Mouse (Mus musculus) hematopoietic stem cell, adult 5-6 weeks (primary cell): Measurements from ENCODE around the gene Tcp11l2. TPM values are rescaled to one million over a fixed set of nuclear protein-coding genes. Genes with fewer than 3 reads are reported as not detected.

Source experiments
- ATAC-seq, 2 experiments: fragments of 125-278 bp in 1 of 2; replicated peaks in 1 of 2; 2 replicates each; pipeline ENCODE4 v1.8.0; 2016 to 2017; ENCODE audit warnings: inconsistent platforms in 2 of 2, mild to moderate bottlenecking in 2 of 2, moderate number of reproducible peaks in 2 of 2, low read depth in 1 of 2, moderate TSS enrichment in 1 of 2; ENCODE audit not compliant: low FRiP score in 2 of 2, poor library complexity in 2 of 2, severe bottlenecking in 2 of 2, insufficient read depth in 1 of 2, low TSS enrichment in 1 of 2
- total RNA-seq: library from RNA; stranded (forward); fragments of 172-1452, 232-1000 nt; gene quantifications from 2 replicates; pipeline ENCODE4 v1.2.3, GENCODE M21; 2017

Tcp11l2 gene
- 21.7 and 24.8 TPM in 2 replicates for total RNA-seq

DNA sequence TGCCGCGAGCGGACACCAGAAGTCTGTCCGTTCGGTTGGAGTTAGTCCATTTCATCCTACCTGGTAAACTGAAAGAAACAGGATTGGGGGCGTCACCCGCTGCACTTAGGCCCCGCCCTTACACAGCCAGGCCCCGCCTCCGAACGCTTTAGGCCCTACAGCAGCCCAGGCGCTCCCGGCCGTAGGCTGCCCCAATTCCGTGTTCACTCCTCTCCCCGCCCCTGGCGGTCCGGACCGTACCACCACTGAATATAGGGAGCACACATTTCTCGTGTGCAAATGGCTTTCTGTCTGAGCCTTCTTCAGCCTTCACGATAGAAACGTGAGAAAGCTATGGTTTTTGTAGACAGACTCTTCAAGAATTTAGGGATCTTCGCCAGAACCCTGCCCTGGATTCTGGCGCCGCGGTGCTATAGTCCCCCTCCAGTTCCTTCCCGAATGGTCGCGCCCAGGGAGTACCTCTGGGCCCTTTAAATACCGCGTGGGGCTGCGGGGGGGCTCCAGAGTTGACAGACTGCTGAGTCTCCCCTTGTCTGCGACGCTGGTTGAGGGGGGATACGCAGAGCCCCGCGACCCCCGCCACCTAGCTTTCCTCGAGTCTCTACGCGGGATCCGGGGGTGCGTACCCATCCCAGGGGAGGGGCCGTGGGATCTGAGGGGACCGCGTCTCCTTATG is at the start of gene Tcp11l2:
Tcp11l2 (plus strand) TSS at position 232 of the 676 bp plus-strand sequence.
- ATAC-seq = peak; percentile 88 to 91

DNA sequence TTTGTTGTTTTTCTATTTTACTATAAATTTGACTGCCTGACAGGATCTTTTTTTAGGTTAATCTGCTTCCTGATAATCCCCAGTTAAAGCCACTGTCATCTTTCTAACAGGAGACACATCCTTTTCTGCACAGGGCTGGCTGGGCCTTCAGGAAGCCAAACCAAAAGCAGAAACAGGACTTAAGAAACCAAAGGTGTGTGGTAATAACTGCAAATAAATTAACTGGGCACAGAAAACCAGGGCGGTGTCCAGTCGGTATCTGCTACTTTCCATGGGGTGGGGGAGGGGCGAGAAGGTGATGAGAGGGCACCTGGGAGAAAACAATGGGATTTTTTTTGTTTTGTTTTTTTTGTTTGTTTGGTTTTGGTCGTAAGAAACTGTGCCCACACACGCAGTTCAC is 49.4 kb upstream of the Tcp11l2 start:
- ATAC-seq = no peak; a peak in 1 of 4 replicates

- no peak for ATAC-seq
Observed at GRCm38 (mm10) chr10:84527631-84528030, 48.8 kb upstream of the Tcp11l2 start.

- ATAC-seq = no peak
Observed at GRCm38 (mm10) chr10:84530388-84530787, 46.0 kb upstream of the Tcp11l2 start.

- no peak for ATAC-seq
Observed at GRCm38 (mm10) chr10:84531576-84531975, 44.9 kb upstream of the Tcp11l2 start.

GRCm38 (mm10) chr10:84532191-84532889 is 44.1 kb upstream of the Tcp11l2 start:
- no peak for ATAC-seq

- ATAC-seq = no peak
Observed at GRCm38 (mm10) chr10:84532911-84533882, 43.2 kb upstream of the Tcp11l2 start.

- peak in 1 of 2 experiments; percentile 22; a peak in 2 of 4 replicates for ATAC-seq
Observed at GRCm38 (mm10) chr10:84533912-84534671, 42.3 kb upstream of the Tcp11l2 start, which contains the start of gene Ckap4. Gene Ckap4, minus strand, starts transcription at chr10:84534062.

GRCm38 (mm10) chr10:84535458-84535857 is 41.0 kb upstream of the Tcp11l2 start:
- no peak; a peak in 1 of 4 replicates for ATAC-seq

GRCm38 (mm10) chr10:84535859-84536258 is 40.6 kb upstream of the Tcp11l2 start:
- ATAC-seq = no peak

DNA sequence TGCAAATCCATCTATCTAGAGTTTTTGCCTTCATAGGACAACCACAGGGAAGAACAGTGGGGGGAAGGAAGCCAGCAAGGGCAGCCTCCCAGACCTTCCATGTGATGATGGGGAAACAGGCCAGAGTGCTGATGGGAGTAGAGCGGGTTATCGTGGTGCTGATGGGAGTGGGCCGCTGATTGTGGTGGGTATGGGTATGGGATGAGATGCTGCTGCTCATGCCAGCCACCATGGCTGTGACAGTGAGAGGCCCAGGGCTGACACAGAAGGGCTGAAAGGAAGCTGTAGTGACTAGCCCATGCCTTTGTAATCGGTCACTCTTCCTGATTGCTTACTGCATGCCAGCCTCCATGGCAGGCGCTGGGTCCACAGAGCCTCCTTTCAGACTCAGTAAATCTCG is 36.8 kb upstream of the Tcp11l2 start:
- no peak for ATAC-seq

DNA sequence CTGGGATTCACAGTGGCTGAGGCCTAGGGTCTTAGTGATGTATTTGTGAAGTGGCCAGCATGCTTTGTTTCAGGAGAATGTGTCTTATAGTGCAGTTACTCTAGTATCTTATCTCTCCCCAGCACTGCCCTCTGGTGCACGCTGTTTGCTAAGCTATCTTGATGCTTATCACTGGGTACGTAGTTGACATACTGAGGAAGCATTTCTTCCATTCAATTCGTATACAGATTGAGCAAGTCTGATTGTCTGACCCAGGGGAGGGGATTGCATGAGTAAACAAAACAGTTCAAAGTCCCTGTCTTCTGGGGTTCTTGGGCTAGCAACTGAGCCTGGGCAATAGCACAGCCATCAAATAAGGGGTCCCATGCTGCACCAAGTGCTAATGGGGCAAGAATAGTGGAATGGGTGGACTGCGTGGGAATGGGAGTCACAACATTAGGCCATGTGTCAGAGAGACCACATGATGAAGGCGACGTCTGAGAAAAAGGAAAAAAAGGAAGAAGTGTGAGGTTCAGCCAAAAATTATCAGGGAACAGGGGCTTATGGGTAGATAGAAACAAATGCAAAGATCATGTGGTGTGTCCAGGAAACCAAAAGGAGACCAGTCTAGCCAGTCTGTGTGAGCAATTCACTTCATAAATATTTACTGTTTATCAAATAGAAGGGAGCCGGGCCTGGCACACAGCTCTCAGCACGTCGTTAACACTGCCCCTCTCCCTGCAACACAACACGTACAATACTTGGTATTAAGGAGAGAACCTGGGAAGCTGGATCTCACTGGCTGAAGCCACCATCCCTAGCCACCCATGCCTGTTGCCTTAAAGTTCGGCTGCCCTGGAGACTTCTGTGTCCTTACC is 33.4 kb upstream of the Tcp11l2 start:
- ATAC-seq = peak; percentile 37 to 52; a peak in 1 of 4 replicates

GRCm38 (mm10) chr10:84544841-84545610 is 31.4 kb upstream of the Tcp11l2 start:
- ATAC-seq = no peak

DNA sequence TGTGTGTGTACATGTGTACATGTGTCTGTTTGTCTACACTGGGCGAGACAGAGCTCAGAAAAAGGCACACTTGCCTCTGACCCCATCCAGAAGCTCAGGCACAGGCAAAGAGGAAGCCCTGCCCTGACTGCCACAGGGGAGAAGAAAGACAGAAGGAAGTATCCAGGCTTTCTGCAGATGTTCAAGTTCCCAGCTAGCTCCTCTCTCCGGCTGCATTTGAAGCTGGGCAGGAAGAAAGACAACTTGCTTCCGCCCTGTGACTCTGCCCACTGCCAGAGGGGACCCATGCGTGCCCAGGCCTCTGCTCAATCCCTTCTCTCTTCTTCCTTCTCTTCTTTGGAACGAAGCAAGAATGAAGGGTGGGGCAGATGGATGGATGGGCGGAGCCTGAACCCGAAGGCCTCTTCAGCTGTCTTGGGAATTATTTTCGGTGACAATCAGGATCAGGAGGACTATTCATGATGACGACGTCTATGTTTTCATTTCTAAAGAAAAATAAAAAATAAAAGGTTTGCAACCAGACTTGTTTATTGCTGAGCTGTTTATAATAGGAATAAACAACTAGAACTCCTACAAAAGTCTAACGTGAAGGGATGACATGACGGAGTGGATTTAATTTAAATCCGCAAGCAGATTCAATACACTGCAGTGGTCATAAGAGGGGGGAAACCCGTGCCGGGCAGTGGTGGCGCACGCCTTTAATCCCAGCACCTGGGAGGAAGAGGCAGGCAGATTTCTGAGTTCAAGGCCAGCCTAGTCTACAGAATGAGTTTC is 27.1 kb upstream of the Tcp11l2 start:
- ATAC-seq = peak; percentile 29 to 65; a peak in 2 of 4 replicates

GRCm38 (mm10) chr10:84549920-84550293 is 26.5 kb upstream of the Tcp11l2 start:
- ATAC-seq = peak; percentile 86 to 88
